Mouse (Mus musculus) mouse trophoblast stem cell (cell line): ENCODE measurements around the gene Cdkl4.

Experiments
- in situ Hi-C, 2 experiments: fragments of 300-500 bp; cut with MseI, MboI; formaldehyde crosslinking; loops; 2 replicates in 1 of 2; 3 replicates in 1 of 2; pipeline ENCODE4 v1.15.1; 2025

Gene Cdkl4

DNA sequence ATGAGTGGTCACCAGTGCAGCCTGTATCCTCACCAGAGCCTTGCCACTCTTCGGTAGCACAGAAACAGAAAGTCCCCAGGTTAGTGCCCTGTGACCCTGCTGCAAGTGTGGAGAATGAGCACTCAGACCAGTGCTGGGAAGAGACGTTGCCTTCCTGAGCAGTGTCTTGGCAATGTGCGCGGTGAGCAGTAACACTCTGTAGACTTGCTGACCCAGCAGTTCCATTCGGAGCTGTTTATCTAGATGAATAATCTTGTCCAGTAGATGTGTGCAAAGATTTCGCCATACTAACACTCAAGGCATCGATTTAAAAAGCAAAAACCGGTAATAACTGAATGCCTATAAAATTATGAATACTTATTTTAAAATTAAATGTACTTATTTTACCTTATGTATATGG, 57.1 kb downstream of the Cdkl4 start:
- in situ Hi-C loops, result no loop called here

DNA sequence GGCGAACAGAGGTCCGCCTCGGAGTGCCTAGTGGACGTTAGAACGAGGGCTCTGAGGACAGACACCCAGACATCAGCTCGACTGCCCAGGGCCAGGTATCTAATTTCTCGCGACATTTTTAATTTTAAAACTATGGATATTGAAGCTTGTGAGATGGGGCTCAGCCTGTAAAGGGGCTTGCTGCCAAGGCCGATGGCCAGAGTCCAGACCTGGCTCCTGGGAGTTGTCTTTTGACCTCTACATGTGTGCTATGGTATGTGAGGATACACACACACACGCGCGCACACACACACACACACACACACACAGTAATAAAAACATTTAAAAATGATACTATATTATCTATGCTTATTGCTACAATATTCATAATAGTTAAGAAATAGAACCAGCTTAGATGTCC, 58.8 kb downstream of the Cdkl4 start:
- in situ Hi-C loops, result no loop called here

DNA sequence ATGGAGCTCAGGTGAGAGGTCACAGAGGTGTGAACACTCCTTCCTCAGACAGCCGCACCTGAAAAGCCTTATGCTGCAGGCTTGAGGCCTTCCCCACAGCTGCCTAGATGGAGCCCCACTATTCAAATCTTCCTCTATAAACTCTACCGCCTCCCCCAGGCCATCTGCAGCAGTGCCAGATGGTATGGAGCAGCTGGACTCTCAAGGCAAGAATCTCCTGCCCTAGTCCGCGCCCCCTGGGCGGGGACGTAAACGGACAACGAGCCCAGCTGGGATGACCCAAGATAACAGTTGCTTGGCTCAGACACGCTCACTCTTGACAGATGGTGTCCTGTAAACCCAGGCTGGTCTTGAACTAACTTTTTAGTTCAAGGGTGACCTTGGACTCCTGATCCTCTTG, 60.4 kb downstream of the Cdkl4 start:
- in situ Hi-C loops, result no loop called here

DNA sequence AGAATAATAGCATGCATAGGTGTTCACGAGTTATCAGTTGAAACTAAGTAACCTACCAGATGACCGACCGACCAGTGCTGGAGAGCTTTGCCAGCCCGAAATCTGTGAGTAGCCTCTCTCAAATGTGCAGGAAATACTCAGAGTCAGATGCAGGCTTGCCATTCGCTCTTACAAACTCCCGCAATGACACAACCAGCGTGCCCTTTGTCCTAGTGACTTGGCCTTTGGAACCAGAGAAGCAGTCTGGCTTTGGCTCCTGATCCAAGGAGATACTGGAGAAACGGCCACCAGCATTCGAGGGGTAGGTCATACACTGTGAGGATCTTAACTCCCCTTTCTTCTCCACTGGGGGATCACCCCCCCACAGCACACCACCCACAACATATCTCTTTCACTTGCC, 61.7 kb downstream of the Cdkl4 start:
- in situ Hi-C loops, result no loop called here

DNA sequence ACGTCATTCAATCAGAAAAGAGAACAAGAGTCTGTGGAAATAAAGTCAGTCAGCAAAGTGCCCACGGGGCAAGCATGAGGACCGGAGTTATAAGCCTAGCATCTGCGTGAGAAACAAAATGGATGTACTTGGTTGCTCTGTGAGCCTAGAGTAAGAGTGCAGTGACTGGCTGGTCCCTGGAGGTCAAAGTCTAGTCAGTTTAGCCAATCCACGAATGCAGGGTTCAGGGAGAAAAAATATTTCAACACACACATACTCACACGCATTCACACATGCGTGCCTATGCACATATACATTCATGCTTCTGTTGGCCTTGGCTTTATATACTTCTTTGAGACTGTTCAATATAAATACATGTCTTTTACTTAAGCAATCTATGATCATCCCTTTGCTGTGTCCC, 62.1 kb downstream of the Cdkl4 start:
- in situ Hi-C loops, result no loop called here

DNA sequence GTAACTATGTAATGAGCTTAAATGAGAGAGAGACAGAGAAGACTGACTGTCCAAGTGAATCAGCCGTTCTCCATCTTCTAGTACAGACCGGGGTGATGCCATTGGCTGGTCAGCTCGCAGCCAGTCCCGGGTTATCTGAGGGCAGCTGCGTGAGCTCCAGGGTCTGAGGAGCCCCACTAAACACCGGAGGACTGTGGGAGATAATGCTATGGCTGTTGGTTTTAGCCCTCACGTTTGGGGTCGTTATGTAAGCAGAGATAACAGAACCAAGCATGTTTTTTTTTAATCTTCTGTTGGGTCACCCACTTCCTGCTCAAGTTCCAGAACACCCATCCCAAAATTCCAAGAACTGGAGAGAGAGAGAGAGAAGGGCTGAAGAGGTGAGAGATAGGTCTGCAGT, 63.8 kb downstream of the Cdkl4 start:
- in situ Hi-C loops, result no loop called here

DNA sequence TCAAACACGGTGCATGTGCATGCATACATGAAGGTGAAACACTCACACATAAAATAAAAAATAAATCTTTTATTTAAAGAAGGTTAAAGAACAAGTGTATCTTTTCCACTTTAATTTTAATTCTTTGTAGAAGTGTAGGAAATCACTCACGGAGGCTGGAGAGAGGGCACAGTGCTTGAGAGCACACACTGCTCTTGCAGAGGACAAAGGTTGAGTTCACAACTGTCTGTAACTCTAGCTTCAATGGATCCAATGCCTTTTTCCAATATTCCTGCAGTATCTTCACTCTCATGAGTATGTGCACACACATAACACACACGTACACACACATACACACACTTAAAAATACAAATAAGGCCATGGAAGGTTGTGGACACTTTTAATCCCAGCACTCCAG, 67.2 kb downstream of the Cdkl4 start:
- in situ Hi-C loops, result no loop called here

DNA sequence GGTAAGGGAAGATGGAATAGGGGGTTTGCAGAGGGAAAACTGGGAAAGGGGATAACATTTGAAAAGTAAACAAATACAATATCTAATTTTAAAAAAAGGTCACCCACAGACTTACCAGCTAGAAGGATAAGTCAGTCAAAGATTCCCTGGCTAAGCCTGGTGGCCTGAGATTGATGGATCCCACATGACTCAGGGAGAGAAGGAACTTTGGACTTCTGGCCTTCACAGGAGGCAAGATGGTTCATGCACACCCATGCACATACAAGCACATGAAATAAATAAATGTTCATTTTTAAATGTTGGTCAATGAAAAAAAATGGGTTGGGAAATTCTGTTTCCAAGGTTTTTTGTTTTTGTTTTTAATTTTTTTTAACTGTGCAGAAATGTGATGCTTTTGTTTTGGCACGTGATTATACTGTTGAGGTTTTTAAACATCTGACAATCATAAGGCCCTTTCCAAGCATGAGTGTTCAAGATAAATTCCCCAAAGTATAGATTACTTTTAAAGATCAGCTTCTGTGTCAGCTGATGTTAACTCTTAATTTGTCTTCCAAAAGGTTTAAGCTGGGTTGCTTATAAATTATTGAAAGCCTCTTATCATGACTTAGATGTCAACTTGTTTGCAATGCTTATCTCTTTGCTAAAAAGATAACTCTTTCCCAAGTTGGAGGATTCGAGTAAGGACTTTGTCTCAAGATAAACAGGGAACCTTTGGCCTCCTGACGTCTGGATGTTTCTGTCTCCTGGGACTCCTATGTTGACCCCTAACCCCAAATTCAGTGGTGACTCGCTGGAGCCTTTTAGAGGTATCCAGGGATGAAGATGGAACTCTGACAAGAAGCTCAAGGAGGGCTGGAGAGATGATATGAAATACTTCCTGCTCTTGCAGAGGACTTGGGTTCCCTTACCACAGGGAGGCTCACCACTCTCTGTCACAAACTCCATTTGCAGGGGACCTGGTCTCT, 67.8 kb downstream of the Cdkl4 start:
- in situ Hi-C loops, result no loop called here

DNA sequence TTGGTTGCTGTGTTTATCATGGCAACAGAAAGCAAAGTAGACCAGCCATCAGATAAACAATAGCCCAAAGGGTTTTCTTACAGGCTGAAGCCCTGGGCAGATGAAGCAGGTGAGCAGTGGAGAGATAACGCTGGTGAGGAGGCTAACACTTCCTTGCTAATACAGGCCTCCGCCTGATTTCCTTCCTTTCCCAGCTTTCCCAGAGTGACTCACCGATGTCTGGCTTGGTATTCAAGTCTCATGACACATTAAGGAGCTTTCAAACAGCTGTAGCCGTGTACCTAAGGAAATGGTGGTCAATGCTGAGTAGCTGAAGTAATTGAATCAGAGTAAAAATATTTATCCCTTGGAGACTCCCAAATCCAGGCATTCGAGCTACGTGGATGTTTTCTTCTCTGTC, 71.8 kb downstream of the Cdkl4 start:
- in situ Hi-C loops, result no loop called here

DNA sequence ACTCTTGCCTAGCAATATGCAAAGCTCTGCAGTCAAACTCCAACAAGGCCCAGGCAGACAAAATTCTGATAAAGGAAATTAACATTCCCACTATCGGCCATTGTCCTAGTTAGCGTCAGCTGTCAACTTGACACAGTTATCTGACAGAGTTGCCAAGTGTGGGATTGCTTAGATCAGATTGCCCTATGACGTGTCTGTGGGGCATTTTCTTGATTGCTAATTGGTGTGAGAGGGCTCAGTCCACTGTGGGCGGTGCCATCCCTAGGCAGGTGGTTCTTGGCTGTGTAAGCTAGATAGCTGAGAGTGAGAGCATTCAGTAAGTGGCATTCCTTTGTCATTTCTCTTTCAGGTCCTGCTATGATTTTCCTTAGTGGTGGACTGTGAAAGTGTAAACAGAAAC, 72.3 kb downstream of the Cdkl4 start:
- in situ Hi-C loops, result no loop called here

DNA sequence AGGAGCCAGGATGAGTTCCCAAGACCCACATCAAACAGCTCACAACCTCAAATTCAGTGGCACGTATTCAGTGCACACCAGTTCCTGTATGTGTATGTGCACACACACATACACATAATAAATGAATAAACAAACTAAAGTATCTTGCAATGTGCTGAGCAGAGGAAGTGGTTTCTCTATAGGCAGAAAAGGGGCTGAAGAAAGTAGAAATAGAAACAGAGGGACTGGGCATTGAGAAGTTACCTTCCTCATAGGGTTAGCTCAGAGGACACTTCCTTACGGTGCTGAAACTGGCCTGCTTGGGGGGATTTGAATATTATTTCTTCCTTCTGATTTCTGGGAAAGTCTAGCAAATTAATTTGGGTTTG, 75.8 kb downstream of the Cdkl4 start:
- in situ Hi-C loops, result no loop called here

DNA sequence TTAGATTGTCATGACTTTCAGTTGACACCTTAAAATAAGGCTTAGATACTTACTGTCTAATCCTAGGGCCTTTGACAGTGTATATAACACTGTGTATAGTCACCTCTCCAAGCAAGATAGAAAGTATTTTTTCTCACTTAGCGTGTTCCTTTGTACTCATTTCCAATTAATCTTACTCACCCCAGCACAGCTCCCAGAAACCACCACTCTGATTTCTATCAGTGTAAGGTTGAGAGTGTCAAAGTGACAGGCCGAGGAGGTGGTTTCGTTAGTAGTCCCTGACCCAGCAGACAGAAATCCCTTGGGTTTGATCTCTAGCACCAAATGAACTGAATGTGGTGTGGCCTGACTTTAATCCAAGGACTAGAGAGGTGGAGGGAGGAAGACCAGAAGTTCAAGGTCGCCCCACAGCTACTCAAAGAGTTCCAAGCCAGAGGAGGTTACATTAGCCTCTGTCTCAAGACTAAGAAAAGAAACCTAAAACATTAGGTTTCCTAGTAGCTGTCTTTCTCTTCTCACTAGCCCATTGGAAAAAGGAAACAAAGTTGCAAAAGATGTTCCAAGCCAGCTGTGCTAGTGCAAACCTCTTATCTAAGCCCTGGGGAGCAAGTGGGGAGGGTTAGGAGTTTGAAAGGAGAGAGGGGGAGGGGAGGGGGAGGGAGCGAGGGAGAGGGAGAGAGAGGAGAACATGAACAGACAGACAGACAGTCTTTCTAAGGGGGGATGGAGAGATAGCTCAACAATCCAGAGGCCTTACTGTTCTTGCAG, 76.4 kb downstream of the Cdkl4 start:
- in situ Hi-C loops, result no loop called here

DNA sequence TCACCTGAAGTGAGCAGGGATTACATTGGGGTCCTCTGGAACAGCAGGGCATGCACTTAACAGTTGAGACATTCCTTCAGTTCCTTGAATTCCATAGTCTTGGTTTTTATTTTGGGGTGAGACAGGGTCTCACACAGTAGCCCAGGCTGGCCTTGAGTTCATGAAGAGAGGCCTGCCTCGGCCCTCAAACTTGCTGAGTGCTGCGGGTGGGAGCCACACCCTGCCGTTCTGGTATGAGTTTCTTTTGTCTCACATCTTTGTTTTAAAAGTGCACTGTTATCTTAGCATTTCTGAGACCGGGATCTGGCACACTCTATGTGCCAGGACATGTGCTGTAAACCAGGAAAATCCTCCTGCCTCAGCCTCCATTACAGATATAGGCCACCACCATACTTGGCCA, 77.6 kb downstream of the Cdkl4 start:
- in situ Hi-C loops, result no loop called here

DNA sequence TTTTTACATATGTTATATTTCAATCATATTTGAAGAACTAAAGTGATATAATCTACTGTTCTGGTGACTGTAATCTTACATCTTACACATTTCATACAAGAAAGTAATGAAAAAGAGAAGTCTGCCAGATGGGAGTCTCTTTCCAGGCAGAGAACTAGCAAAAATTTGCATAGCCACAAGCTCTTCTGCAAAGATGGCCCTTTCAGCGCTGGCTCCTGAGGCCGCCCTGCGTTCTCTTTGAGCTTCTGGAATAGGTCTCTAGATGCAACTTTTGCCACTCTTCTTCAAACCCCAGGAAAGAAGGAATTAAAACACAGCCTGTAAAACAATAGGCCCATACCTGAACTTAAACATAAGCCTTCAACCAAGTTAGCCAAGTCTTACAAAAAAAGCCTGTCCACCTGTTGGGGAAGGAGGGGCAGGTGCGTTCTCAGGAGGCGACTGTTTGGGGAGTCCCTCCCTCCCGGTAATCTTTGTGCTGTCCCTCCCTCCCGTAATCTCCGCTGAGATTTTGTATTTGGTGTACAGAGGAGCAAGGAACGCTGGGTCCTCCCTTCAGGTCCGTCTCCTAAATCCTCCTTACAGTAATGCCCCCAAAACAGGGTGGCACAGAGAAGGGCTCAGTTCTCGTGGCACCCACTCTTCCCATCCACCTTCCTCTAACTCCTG, 78.9 kb downstream of the Cdkl4 start:
- in situ Hi-C loops, result no loop called here

DNA sequence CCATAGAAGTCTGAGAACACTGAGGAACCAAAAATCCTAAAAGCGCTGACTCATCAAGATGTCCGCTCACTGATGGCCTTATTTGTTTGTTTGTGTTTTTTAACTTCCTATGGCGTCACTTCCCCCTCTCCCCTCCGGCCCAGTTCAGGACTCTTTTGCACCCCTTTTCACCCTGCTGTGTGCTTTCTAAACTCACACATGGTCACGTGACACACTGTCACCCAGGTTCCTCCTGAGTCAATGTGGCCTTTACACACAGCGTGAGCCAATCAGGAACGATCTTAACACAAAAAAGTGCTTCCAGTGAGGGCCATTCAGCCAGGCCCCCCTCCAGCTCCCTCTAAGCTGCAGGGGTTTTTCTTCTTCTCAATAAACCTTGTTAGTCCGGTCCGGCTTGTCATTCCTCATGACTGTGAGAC, 80.4 kb downstream of the Cdkl4 start:
- in situ Hi-C loops, result no loop called here

DNA sequence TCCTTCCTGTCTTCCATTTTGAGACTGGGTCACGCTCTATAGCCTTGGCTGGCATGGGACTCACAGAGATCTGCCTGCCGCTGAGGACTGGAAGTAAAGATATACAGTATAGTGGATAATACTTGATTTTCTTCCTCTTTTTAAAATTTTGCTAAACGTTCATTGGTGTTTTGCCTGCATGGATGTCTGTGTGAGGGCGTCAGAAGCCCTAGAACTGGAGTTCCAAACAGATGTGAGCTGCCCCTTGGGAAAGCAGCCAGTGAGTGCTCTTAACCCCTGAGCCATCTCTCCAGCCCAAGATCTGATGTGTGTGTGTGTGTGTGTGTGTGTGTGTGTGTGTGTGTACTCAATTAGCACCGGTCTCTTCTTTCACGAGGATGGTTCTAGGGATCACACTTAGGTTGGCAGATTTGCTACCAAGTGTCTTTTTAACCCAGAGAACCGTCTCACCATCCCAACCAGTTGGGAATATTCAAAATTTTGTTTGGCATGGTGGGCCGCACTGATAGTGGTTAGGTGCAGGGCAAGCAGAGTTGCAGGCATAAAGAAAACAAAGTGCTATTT, 80.9 kb downstream of the Cdkl4 start:
- in situ Hi-C loops, result no loop called here

DNA sequence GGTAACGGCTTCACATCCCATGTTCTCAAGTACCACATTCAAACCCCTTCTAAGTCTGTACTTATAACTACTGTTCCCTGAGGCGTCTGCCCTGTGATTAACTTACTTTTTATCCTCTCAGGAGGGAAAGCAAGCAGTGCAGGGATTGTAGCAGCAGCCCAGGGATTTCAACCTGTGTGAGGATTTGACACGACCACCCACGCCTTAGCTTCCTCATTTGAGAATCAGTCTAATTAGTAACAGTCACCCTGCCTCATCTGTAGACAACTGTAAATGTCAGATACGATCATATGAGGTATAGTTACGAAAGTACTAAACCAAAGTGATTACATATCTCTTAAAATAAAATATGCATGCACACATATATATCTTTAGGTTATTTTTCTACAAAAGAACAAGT, 81.4 kb downstream of the Cdkl4 start:
- in situ Hi-C loops, result no loop called here

DNA sequence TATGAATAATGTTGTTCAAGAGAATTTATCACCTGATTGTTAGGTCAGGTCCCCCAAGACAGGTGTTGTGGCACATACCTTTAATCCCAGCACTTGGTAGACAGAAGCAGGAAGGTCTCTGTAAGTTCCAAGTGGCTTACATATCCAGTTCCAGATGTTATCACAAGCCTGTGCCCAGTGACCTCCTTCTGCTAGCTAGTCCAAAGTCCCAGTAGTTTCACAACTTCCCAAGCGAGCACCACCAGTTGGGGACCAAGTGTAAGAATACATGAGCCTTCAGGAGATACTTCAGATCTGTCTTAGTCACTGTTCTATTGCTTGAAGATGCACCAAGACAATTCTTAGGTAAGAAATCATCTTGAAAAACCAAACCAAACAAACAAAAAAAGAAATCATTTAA, 83.7 kb downstream of the Cdkl4 start:
- in situ Hi-C loops, result no loop called here

DNA sequence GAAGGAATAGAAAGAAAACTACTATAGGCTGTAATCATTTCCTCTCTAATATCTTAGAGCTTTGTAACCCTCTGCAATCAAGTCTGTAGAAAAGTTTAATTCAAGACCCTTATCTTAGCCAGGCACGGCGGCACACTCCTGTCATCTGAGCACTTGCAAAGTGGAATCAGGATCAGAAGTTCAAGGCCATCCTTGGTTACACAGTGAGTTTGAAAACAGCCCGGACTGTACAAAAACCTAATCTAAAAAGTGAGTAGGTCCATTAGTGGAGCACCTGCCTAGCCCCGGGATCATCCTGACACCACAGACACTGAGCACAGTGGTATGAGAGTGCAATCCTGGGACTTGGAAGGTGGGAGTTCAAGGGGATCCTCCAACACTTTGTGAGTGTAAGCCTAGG, 84.8 kb downstream of the Cdkl4 start:
- in situ Hi-C loops, result no loop called here

DNA sequence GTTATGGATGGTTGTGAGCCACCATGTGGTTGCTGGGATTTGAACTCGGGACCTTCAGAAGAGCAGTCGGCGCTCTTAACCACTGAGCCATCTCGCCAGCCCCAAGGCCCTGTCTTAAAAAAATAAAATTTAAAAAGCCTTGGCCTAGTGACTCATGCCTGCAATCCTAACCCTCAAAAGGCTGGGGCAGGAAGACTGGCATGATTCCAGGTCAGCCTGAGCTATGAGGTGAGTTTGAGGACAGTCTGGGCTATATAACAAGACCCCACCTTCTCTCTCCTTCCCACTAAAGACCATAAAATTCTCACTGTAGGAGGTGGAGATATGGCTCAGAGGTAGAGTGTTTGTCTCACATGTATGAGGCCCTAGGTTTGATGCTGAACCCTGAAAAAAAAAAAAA, 85.3 kb downstream of the Cdkl4 start:
- in situ Hi-C loops, result no loop called here

DNA sequence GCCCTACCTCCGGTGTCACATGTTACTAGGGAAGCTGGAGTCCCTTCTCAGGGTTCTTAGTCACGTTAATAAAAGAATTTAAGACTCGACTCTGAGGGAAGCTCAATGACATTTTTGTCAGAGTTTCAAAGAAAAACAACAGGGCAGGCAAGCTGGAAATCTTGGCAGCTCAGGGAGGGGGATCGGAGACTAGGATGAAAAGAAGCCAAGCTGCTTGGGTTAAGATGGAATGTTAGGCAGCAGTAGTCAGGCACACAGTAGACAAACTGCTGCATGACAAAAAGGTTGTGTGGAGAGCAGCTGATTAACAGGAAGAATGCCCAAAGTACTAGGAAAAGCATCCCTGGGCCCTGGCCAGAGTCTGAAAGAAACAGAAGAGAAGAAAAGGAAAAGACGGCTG, 87.4 kb downstream of the Cdkl4 start:
- in situ Hi-C loops, result no loop called here

DNA sequence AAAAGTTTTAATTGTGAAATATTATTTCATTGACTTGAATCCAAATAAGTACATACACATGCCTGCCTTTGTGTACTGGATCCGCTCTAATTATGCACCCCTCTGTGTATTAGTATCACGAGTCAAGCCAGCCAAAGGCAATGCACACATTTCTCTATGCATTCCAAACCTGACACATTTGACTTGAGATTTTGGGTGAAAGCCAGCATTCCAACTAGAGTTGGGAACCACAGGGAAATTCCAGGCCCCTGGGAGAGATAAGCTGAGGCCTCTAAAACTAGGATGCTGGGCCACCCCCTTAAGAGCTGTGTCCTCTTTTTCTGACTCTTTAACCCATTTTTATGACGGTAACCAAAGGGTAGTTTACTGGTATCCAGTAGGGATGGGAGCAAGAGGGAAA, 88.7 kb downstream of the Cdkl4 start:
- in situ Hi-C loops, result no loop called here
